Mouse (Mus musculus) left cerebral cortex, adult 11 months (tissue): Measurements from ENCODE around the gene Olfr1477.
"Not testable (repeated sequence)": the region's sequence is repeated elsewhere in the genome, so short reads cannot be mapped to it uniquely, and the experiment has no call there.

Experiments used
- DNase-seq: peaks from one replicate; pipeline ENCODE4 v3.0.0; 2022; ENCODE audit warnings: low spot score

Olfr1477 gene

GRCm38 (mm10) chr19:13500246-13500645 lies at the start of gene Olfr1477:
Gene Olfr1477, plus strand, starts transcription at chr19:13500546.
- no peak for DNase-seq

- DNase-seq, result no peak
Measured at GRCm38 (mm10) chr19:13455986-13456385, 44.4 kb upstream of the Olfr1477 start, which contains the start of gene Olfr1472. Gene Olfr1472, minus strand, starts transcription at chr19:13456086.

DNA sequence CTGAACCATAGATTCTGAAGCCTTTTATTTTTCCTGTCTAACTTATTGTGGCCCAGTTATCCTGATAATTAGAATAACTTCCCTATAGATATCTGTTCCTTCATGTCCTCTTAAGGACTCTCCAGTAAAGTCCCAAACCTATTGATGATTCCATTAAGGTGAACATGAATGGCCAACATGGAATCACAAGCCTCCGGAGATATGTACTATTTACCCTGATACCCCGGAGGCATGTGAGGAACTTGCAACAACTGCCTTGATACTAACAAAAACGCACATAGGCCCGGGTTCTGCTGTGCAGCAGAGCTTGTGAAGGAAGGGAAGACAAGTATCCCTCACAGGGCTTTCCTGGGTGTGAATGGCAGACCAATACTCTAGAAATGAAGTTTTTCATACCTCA lies 31.1 kb upstream of the Olfr1477 start, which contains the start of gene Olfr1474:
Gene Olfr1474, plus strand, starts transcription at position 301 of the 400 bp plus-strand sequence.
- DNase-seq, result not testable (repeated sequence)

DNA sequence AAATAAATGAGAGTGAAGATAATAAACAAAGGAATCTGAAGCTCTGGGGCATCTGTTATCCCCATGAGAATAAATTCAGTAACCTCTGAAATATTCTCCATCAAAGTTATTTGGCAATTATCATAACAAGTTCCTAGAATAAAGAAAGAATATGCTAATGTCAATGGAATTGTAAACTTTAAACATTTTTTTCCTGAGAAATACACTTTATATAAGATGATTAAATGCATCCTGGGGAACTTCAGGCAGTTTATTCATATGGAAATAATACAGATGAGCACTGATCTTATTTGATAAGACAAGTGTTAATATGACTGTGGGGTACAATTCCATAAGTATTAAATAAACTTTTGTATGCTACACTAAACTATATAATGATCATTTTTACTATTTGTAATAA lies 20.2 kb upstream of the Olfr1477 start, which contains the start of gene Olfr1475:
Gene Olfr1475, minus strand, starts transcription at position 101 of the 400 bp plus-strand sequence.
- no peak for DNase-seq

DNA sequence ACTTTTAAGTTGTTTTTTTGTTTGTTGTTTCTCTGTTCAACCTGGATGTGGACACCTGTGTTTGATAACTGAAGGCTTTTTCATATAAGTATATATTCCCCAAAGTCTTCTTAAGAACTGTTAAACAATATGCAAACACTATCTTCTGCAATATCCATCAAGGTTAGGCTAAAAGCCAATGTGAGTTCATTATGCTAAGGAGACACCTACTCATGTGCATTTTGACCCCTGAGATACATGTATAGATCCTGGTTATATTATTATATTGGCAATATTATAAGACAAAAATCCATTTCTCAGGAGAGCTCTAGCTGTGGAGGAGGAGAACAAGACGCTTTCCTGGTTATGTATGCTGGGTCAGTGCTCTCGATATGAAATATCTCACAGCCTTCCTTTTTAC lies 27.3 kb downstream of the Olfr1477 start, which contains the start of gene Olfr1480:
Gene Olfr1480, plus strand, starts transcription at position 301 of the 400 bp plus-strand sequence.
- no peak for DNase-seq
